In the genomic region with DNA sequence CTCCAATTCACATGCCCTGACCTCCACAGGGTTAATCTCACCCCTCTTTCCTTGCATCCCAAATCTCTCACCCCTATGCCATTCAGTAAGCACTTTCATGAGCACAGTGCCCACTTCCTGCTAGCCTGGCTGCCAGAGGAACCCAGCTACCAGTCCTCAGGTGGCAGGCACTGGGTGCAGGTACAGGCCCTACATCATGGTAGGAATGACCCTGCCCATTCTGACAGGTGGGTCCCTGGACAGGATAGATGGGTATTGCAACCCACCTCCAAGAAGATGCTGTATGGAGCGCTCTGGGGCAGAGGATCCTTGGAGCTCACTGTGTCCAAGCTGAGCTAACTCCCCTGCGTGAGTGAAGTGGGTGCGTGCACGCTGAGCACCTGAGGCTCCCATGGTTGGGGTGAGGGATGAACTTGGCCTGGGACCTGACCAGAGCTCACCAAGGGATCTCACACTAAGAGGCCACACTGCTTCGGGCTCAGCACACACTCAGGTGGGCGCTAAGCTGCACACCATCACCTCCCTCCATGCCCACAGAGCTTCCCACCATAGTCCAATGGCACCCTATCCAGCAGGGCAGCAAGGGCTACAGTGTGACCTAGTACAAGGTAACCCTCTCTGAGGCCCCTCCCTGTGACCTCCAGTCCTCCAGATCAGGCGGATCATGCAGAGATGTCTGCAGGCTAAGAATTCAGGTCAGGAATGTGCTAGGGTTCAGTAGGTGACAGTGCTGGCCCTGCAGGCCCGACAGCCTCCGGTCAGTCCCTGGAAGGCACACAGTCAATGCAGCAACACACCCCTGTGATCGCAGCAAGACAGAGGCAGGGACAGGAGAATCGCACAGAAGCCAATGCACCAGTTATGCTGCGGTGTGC, we compare ENCODE assay signal across 12 mouse cellular contexts. TPM values are rescaled to one million over a fixed set of nuclear protein-coding genes. Genes with fewer than 3 reads are reported as not detected.
DNase-seq lines count a peak whose midpoint lies in the region; ATAC-seq and TF ChIP-seq lines count a peak whose summit lies in the region.
"Had no signal": no experiment of that assay in that cellular context is flagged by ENCODE, and none has a peak within 500 bp of the region (broad histone marks: within the 10 kb centered on the region; RNA-seq: fewer than 3 reads in every experiment).

No protein-coding gene starts in this region.

- no peaks in the 10 kb centered on the region for H3K9me3 ChIP-seq in forebrain, embryonic 11.5 days (ENCODE audit: control insufficient read depth, low read length)
- no peaks in the 10 kb centered on the region for H3K9me3 ChIP-seq in kidney, postnatal 0 days (replicated peaks; ENCODE audit: low read length)
- H3K9me3 ChIP-seq: limb, embryonic 15.5 days had no signal

- peak overlapping the region; percentile 35; the same call in 1 of the 2 replicates for H3K9ac ChIP-seq in forebrain, embryonic 11.5 days (ENCODE audit: low read length)
- no peak overlapping the region for H3K9ac ChIP-seq in kidney, postnatal 0 days (ENCODE audit: low read depth, low read length)
- H3K9ac ChIP-seq: limb, embryonic 15.5 days had no signal

- no peak overlapping the region for H3K4me2 ChIP-seq in forebrain, embryonic 11.5 days (ENCODE audit: low read depth, low read length, severe bottlenecking)
- no peak overlapping the region for H3K4me2 ChIP-seq in kidney, postnatal 0 days (ENCODE audit: low read length)

- peaks cover 43% of the 10 kb centered on the region for H3K4me1 ChIP-seq in kidney, adult 2 months (ENCODE audit: control insufficient read depth, insufficient read depth, low read length)
- H3K4me1 ChIP-seq in forebrain, embryonic 11.5 days (replicated peaks; ENCODE audit: control insufficient read depth, insufficient read depth, low read length) = peaks cover 37% of the 10 kb centered on the region
- peaks cover 69% of the 10 kb centered on the region for H3K4me1 ChIP-seq in kidney, postnatal 0 days (replicated peaks; ENCODE audit: insufficient read depth, low read length)

- no peak for TF ChIP-seq CTCF in kidney, adult 2 months (conservative IDR thresholded peaks at IDR 0.05; ENCODE audit: insufficient read depth, insufficient read length, low read depth, low read length)
- no peak for TF ChIP-seq CTCF in kidney, postnatal 0 days (IDR thresholded peaks at IDR 0.05; ENCODE audit: low read depth)

- peak; percentile 61 for DNase-seq in kidney, adult 2 months
- DNase-seq in kidney, adult 11 months = no peak
- DNase-seq in Muller cell, postnatal 12 days (ENCODE audit: inconsistent ontology term) = peak; percentile 47
- no peak for DNase-seq in forebrain, embryonic 11.5 days (ENCODE audit: low spot score)
- no peak for DNase-seq in kidney, postnatal 0 days (ENCODE audit: low spot score)
- no peak for DNase-seq in frontal cortex, postnatal 36 days (ENCODE audit: low spot score in 2 of 2)
- no peak for DNase-seq in ovary, postnatal 36 days (ENCODE audit: low spot score)
- DNase-seq in layer of hippocampus, postnatal 14 days (ENCODE audit: low spot score in 2 of 2) = no peak
- DNase-seq: cerebellum, adult 11 months had no signal

- WGBS in kidney, adult 2 months = 67% methylated on average over 12 of the region's 12 CpGs
- 64% methylated on average over 12 of the region's 12 CpGs for WGBS in forebrain, embryonic 11.5 days
- 73% methylated on average over 12 of the region's 12 CpGs for WGBS in kidney, postnatal 0 days

- no peak overlapping the region for H3K4me3 ChIP-seq in kidney, adult 2 months (ENCODE audit: insufficient read depth, low read depth, low read length)
- H3K4me3 ChIP-seq in forebrain, embryonic 11.5 days (ENCODE audit: low read depth, low read length) = no peak overlapping the region
- no peak overlapping the region for H3K4me3 ChIP-seq in kidney, postnatal 0 days (replicated peaks; ENCODE audit: low read depth, low read length)
- H3K4me3 ChIP-seq: erythroblast, embryonic 14.5 days; limb, embryonic 15.5 days had no signal

- no peak overlapping the region for H3K27ac ChIP-seq in kidney, adult 2 months (ENCODE audit: insufficient read depth, low read depth, low read length)
- H3K27ac ChIP-seq in forebrain, embryonic 11.5 days (ENCODE audit: low read depth, low read length) = peak overlapping the region; percentile 96
- H3K27ac ChIP-seq in kidney, postnatal 0 days = 0 out of 2 replicates have a peak overlapping the region, but pooled peaks have one; percentile 92

- H3K27me3 ChIP-seq in kidney, adult 2 months (replicated peaks; ENCODE audit: control insufficient read depth, insufficient read depth, low read length) = no peaks in the 10 kb centered on the region
- no peaks in the 10 kb centered on the region for H3K27me3 ChIP-seq in forebrain, embryonic 11.5 days (ENCODE audit: control insufficient read depth, insufficient read depth, low read length)
- no peaks in the 10 kb centered on the region for H3K27me3 ChIP-seq in kidney, postnatal 0 days (ENCODE audit: insufficient read depth, low read length)
- H3K27me3 ChIP-seq: limb, embryonic 15.5 days had no signal

- H3K36me3 ChIP-seq in kidney, adult 2 months (ENCODE audit: control insufficient read depth, insufficient read depth, low read length) = no peaks in the 10 kb centered on the region
- no peaks in the 10 kb centered on the region for H3K36me3 ChIP-seq in forebrain, embryonic 11.5 days (ENCODE audit: control insufficient read depth, insufficient read depth, low read length)
- no peaks in the 10 kb centered on the region for H3K36me3 ChIP-seq in kidney, postnatal 0 days (ENCODE audit: insufficient read depth, low read length)
- H3K36me3 ChIP-seq: limb, embryonic 15.5 days had no signal

- TF ChIP-seq POLR2A in kidney, adult 2 months (IDR thresholded peaks at IDR 0.05; ENCODE audit: low read depth, low read length) = no peak

- ATAC-seq in forebrain, embryonic 11.5 days (replicated peaks; ENCODE audit: low FRiP score) = no peak
- ATAC-seq in kidney, postnatal 0 days (replicated peaks; ENCODE audit: low FRiP score, low read depth) = no peak
- ATAC-seq: inflammation-experienced regulatory T-cells, adult 6 months had no signal

RNA-seq across cellular contexts. Expression of a gene that starts 39.9 kb away (rescaled TPM):
- polyA plus RNA-seq in kidney, adult 2 months (2012; rRNA removed) = 42.0 and 56.2 TPM in 2 replicates
- 23.3 and 23.6 TPM in 2 replicates for polyA plus RNA-seq in forebrain, embryonic 11.5 days (2014; fragmentation: Nextera tagmentation; extraction: Ambion mirVana)
- 21.2 and 22.2 TPM in 2 replicates for polyA plus RNA-seq in kidney, postnatal 0 days (2015; fragmentation: Nextera tagmentation; extraction: Ambion mirVana)
- 10 to 100 TPM; 48.8 to 50.8 TPM for total RNA-seq in layer of hippocampus, postnatal 14 days (2021)

Comparison
In these comparisons a context has a peak if more than half of its experiments do, and no peak if none do; other contexts are left out.
1. DNase-seq: peak in kidney, adult 2 months (single experiment) and Muller cell, postnatal 12 days (single experiment); none in kidney, adult 11 months (single experiment), forebrain, embryonic 11.5 days (single experiment), kidney, postnatal 0 days (single experiment), frontal cortex, postnatal 36 days (0 of 2), ovary, postnatal 36 days (single experiment) and layer of hippocampus, postnatal 14 days (0 of 2).